Mouse (Mus musculus) heart, adult 9 months (tissue): ENCODE measurements at regions not wholly inside any gene's neighbourhood (a gene's known extent, or its start where the extent isn't known, plus 50 kb on each side); places are given as distances from the start of the nearest gene placed in this dataset.

Experiments
- DNase-seq, 2 experiments: peaks; one replicate each; pipeline ENCODE4 v3.0.0; 2022; ENCODE audit warnings: low spot score in 2 of 2

DNA sequence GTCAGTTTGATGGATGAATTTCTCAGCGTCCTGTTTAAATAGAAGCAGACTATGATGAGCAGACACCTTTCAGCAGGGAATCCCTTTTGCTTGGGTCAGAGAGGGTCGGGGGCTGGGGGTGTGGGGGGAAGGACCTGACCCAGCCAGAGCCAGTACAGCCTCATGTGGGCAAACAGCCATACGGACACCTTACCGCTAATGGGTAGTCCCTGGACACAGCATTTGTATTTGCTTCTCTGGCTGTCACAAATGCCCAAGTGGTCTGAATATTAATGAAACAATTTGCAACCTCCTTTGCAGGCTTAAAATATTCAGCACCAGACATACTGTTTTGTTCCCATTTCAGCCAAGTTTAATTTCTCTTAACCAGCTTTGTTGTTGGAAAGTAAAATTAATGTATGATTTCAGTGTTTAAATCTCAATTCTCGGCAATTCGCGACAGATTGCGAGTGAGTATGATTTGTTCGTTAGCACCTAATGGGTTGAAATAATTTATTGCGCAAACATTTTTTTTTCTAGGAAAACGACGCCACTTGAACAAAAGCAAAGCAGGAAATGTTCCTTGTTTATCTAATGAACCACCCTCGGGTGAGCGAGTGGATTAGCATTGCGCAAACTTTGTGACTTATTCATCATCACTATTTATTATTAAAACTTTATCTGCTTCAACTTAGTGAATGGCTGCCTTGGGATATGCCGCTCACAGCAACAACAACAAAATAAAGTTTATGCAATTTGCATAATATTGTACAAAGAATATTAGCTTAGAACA, 166.2 kb downstream of the Cdh26 start:
- peak; percentile 6 to 13 for DNase-seq

DNA sequence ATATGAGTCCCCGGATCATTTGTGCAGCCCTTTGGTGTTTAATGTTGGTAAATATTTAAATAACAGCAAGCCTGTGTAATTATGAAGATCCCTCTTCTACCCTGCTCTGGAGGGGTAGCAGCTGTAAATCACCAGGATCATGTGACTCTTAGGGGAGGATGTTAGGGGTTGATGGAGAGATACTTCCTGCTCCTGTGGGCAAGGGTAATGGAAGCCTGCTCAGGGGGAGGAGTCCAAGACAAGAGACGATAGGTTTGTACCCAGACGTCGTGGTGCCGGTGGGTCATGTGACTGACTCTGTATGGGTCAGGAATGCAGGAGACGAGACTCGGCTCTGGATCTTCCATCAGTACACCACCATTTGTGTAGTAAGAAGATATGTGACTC, 166.7 kb downstream of the Cdh26 start:
- no peak for DNase-seq

DNA sequence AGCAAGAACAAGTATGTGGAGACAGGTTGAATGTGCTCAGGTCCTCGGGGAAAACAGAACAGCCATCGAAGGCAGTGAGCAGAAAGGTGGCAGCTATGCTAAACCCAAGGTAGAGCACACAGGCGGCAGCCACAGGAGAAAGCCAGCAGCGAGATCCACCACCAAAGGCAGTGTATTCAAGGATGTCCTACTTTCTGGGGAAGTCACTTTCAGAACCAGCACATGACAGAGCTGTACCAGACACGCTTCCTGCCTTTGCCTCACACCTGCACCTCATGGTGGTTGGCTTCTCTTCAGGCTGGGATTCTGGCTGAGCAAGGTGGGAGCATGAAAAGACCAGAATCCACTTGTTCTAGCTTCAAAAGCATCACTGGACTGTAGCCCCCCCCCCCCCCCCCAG, 168.0 kb downstream of the Cdh26 start:
- DNase-seq = no peak

DNA sequence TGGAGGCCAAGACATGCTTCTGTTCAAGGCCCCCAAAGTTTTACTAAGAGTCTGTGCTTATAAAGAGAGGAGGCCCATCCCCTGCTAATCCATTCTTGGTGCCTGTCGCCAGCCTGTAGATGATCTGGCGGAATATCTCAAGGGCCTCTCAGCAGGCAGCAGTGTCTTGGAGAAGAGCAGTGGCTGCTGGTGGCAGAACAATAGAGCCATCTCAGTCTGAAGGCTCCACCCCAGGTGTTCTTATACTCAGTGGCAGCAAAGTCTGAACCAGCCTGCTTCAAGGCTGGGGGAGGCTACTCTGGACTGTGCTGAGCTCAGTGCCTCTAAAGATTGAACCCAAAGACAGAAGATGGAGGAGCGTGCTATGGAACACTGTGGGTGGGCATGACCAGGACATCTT, 168.5 kb downstream of the Cdh26 start:
- DNase-seq = no peak

DNA sequence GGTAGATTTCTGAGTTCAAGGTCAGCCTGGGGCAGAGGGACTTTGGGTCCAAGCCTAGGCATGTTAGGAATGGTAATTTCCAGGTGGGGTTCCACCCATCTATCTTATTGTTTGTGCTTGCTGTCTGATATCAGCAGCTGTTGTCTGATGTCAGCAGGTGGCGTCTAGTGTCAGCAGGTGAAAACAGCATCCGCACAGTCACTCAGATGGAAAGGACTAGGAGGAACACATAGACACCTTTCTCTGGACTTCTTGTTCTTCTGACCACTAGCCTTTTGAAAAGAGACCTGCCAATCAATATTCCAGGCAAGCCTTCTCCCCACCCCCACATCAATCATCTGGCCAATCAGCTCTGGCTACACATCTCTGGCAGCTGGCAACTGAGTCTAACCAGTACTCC, 173.1 kb downstream of the Cdh26 start:
- no peak for DNase-seq

DNA sequence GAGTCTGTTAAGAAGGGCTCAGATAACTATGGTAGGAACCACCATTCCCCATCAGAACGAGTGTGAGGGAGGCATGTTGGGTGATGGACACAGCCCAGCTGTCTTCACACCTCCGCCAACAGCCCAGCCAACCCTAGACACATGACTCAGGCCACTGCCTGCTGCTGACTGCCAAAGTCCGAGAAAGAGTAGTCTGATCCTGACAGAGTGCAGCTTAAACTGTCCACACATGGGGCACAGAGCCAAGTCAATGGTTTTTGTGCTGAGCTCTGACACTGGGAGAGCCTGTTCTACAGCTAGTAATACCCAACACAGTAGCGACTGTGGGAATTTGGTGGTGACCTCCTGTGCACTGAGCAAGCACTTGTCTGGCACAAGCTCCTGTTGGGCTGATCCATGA, 176.4 kb downstream of the Cdh26 start:
- DNase-seq = peak; percentile 57 to 58

DNA sequence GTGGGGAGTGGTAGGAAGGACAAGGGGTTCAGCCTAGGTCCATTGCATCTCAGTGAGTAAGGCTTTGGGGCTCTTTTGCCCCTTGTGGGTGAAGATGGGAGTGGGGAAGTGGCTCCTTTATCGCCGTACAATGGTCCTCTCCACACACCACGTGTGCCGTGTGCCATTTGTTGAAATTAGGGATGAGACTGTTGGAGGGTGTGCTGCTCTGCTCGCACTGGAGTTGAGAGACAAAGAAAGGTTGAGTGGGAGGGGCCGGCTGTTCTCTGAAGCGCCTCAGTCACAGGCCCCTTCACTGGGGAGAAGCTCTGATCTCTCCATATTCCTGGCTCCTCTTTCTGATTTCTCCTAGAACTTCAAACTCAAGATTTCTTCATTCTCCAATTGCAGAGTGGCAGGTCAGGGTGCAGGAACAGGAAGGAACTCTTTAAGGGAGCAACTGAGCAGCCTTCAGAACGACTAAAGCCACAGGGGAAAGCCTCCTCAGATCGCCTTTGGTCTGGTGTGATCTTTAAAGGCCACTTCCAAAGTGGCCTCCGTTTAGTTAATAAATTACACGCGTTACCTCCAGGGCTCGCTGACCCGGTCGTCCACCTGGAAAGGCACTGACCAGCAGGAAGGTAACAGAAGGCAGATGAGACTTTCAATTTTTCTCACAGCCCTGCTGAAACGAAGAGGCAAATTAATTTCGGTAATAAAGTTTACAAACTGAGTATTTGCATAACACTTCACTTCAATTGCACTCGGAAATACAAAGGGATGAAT, 180.1 kb downstream of the Cdh26 start:
- no peak for DNase-seq

DNA sequence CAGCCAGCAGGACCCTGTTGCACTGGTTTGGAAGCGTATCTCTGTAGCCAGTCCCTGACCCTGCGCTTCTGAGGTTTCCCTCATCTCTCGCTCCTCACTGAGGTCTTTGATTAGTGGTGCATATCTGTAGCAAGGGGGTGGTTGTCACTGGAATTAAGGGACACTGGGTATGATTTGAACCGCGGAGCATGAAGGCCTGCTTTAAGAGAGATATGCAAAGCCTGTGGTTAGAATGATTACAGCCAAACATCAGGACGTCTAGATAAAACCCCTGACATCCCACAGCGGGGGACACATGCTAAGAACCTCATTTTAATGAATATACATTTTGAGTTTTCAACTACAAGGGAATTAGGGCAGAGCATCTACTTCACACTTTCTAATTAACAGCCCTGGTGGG, 184.4 kb downstream of the Cdh26 start:
- DNase-seq = no peak

DNA sequence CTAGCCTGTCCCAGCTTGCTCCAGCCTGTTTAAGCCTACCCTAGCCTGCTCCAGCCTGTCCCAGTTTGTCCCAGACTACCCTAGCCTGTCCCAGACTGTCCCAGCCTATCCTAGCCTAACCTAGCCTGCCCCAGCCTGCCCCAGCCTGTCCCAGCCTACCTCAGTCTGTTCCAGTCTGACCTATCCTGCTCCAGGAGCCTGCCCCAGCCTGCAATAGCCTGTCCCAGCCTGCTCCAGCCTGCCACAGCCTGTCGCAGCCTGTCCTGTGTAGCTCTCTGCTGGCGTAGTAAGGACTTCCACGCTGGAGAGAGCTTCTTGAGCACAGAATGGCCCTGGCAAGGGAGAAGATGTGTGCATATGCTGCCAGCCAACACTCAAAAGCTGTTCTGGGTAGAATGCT, 192.5 kb downstream of the Cdh26 start:
- no peak for DNase-seq

DNA sequence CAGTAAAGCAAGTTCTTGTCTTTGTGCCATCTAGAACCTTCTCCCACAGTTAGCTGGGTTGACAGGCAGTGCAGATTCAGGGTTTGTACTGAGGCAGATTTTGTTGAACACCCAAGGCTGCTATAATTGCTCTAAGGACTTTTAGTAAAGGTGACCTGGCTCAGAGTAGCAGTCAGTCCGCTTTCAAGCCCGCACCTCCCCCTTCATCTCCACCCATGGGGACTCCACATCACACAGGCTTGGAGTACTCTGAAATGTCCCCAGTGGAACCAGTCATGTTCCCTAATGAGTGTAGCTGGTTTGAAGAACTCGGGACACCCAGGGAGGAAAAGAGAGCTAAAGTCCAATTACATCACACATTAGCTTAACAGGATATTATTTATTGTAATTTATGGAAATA, 194.1 kb downstream of the Cdh26 start:
- DNase-seq = no peak

DNA sequence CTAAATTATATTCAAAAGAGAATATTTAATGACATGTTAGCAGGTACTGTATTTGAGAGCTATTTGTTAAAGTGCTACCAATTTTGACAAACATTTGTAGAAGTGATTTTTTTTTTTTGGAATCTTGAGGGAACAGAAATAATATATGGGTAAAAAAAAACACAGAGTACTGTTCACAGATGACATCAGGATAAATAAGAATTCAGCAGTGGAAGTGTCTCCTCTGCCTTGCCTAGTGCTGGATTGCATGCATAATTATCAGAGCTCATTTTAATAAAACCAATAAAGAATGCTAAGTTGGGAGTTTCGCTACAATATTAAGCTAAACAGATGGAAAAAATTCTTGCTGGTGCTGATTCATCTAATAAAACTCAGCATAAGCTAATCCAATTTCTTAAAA, 194.6 kb downstream of the Cdh26 start:
- DNase-seq = no peak

DNA sequence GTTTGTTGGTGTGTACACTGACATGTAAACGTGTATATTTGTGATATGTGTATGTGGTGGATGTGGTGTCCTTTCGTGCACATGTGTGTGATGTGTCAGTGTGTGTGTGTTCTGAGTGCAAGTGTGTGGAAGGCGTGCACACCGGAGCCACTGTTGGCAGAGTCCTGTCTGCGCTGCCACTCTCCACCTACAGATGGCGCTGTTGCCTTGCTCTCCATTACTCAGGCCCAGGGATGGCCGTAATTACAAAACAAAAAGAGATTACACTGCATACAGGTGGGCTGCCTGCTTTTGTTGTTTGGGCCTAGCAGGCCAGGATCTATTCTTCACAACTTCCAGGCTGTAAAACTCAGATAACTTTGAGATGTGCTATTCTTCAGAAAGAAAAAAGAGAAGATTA, 199.4 kb downstream of the Cdh26 start:
- peak in 1 of 2 experiments; percentile 28 for DNase-seq

DNA sequence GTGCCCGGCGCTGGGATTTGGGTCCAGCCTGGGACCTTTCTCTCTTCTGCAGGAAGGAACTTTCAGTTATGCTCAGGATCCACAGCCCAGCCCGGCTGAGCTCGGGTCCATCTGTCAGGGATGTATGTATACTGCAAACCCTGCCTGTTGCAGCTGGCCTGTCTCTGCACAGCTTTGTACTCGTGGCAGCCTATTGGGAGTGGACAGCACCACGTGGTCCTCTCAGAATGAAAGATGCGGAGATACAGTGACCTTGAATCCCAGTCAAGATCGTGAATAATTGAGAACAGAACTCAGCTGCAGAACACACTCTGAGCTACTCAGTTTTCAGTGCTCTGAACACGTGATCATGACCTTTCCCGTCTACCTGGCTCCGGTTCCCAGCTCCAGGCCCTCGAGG, 200.2 kb downstream of the Cdh26 start:
- no peak for DNase-seq

DNA sequence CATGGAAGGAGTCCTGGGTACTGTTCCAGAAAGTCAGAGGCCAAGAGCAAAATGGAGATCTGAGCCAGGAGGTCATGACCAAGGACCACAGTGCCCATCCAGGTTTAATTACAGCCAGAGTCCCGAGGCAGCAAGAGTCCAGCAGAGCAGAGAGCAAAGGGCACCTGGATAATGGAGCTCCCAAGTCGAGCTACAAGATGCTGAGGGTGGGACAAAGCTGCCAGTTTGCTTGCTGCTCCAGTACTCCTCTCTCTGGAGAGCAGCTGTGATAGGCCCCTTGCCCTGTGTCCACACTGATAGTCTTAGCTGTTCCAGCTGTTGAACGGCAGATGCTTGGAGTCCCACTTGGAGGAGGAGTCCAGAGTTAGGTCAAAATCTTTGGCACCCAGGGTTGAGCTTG, 201.0 kb downstream of the Cdh26 start:
- DNase-seq = peak; percentile 26 to 32

DNA sequence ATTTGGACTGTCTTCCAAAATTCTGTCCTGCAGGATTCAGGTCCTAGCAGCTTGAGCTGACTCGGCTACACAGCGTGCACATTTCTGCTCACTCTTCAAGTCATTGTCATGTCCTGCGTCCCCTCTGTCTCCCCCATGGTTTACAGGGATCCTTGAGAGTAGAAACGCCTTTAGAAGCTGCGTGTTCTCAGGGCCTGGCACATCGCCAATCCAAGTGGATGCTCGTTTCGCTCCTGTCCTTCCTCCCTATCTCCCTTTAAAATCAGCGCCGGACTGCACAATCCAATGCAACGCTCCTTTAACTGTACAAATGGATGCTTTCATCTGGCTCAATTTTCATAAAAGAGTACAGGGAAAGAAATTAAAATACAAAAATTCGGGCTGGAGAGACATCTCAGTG, 201.6 kb downstream of the Cdh26 start:
- DNase-seq = no peak

DNA sequence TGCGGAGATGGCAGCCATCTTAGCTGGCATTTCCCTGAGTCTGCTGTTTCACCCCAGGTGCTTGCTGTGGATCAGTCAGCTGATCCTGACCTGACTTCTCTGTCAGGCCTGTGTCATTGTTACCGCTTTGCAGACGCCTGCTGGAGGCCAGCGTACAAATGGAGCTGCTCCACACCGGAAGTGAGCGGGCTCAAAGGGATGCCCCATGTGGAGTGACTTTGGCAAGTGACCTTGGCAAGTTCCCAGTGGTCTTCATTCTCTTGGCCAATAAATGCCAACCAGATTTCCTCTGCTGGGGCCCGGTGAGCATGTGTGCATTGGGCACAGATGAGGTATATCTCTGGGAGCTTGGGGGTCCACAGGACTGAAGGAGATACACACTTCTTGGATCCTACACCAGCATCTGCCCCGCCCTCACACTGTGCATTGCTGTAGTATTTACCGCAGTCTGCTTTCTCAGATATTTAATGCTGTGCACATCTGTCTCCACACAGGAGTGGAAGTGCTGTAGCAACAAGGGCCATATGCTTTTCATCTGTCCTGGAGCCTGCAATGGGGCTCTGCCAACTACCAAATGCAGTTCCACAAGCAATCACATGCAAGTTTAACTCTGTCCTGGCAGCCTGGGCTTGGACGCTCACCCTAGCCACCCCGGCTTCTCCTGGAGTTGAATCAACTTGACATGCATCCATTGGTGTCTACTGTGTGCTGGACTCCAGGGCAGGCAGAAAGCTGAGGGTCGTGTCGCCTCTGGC, 202.7 kb downstream of the Cdh26 start:
- DNase-seq = no peak

DNA sequence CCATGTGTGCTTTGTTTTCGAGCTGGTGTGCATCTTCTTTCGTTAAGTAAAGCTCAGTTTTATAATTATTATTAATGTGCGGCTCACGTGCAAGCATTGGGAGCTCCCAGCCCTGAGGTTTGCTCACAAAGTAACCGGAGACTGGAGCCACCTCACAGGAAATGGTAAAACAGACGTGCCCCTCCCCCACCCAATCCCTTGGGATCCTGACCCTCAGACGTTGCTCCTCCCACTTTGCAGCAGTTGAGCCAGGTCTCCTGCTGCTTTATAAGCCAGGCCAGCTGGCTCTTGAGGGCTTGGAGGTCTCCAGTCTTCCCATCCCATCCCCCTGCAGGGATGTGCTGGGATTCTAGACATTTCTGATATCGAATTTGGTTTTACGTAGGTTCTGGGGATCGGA, 203.8 kb downstream of the Cdh26 start:
- DNase-seq = no peak

DNA sequence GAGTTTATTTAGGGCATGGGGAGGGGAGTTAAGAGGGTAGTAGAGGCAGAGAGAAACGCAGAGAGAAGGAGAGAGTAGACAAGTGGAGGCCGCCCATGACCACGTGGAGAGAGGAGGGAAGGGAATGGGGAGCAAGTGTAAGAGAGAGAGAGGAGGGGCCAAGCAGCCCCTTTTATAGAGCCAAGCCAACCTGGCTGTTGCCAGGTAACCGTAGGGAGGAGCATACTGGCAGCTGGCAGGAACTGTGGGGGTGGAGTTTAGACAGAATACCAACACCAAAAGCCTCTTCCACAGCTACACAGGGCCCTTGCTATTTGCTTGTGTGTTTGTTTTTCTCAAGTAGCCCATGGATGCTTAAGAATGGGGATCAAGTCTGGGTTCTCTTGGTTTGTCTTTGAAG, 205.4 kb downstream of the Cdh26 start:
- no peak for DNase-seq

DNA sequence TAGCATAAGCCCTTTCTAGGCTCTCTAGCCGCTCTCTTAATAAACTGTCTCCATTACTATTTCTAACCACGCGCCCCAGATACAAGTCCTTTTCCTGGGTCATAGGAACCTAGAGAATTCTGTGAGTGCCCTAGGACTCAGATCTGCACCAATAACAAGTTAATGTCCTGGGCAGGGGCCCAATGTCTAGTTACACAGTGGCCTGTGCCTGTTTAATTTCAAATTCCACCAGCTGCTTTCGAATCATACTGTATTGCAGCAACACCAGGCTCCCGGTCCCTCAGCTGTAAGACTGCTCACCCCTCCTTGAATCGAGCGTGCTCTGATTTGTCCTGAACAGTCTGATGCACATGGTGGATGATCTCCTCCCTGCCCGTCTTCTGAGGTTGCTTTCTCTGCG, 206.6 kb downstream of the Cdh26 start:
- DNase-seq = no peak

DNA sequence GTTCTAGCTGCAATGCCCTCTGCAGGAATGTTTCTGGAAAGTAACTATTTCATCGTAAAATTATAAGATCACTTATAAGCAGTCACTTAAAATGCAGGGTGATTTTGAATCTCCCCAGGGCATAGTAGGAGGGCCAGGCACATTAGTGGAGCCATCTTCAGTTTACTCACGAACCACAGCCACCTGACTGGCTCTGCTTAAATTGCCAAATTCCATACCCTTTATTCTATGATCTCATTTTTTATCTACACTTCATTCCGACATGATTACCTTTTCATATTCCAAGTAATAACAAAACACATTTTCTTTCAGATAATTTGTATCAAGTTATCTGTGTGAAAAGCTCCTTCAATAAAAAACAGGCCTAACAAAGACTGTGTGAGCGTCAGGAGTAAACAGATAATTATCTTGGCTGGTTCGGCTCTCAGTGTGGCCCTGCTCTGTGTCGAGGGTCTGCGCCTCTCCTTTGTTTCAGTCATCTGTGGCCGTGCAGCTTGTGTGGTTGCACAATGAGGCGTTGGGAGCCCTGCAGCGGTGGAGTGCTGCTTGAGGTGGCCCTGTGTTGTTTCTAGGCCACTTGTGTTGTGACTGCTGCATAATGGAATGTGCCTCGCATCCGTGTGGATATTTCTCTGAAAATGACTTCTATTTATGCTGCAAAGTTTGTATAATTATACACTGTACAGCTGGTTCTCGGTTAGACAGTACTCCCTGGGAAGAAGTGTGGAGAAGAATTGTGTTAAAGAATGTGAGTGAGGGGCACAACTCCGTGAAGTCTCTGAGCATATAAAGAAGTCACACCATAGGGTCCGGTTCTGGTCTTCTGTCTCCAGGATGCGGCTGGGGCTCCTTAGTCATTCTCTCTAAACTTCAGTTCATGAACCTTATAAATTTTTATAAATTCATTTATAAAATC, 212.1 kb downstream of the Cdh26 start:
- DNase-seq = no peak

DNA sequence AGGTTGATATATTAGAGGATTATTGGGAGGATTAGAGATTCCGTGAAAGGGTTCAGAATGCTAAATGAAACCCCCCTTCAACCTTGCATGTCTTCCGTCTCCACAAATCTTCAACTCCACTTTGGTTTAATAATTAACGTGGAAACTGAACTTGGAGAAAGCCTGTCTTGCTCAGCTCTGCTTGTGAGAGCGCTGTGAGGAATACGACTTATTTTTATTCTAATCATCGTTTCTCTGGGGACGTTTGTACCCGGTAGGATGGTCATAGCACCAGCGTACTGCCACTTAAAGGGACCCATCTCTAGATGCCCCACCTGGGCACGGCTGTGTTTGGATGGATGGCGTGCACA, 212.7 kb downstream of the Cdh26 start:
- no peak for DNase-seq

DNA sequence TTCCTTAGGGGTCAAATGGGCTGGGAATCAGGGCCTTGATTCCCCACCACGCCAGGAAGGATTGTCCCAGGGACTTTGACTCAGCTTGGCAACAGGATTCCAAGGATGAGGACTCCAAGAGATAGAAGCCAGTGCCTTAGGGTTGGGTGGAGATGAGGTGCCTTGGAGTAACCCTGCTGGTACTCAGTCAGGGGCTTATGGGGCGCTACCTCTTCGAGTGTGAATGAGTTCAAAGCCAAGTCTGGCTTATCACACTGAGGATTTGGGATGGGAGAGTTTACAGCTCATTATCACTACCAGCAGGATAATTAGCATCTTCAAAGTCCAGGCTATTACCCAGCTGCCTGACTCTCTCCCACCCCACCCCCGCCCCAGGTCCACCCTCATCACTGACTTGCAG, 213.5 kb downstream of the Cdh26 start:
- DNase-seq = no peak
